Mouse (Mus musculus) midbrain, embryonic 14.5 days (tissue): ENCODE measurements at regions not wholly inside any gene's neighbourhood (a gene's known extent, or its start where the extent isn't known, plus 50 kb on each side); places are given as distances from the start of the nearest gene placed in this dataset.

Experiments used
- ATAC-seq: fragments of 200-750 bp; cut with Nextera tagmentation; 2 replicates; pipeline ENCODE4 v1.8.0; 2017; ENCODE audit warnings: moderate number of reproducible peaks, moderate library complexity; ENCODE audit not compliant: low FRiP score, low TSS enrichment
- DNase-seq: peaks from one replicate; pipeline ENCODE4 v3.0.0-alpha.2; 2015
- H3K27ac ChIP-seq: fragments of 300-500 bp; sonication (generic); replicated peaks from 2 replicates; pipeline ENCODE4 v1.5.1; 2014; ENCODE audit warnings: mild to moderate bottlenecking, low read depth, low read length, moderate library complexity
- H3K27me3 ChIP-seq: fragments of 300-500 bp; sonication (generic); 2 replicates; pipeline ENCODE4 v1.6.1; 2014; ENCODE audit warnings: low read length, control low read depth, mixed read lengths; ENCODE audit not compliant: control insufficient read depth, insufficient read depth
- H3K36me3 ChIP-seq: fragments of 300-500 bp; sonication (generic); 2 replicates; pipeline ENCODE4 v1.6.1; 2014; ENCODE audit warnings: low read length, control low read depth; ENCODE audit not compliant: control insufficient read depth, insufficient read depth
- H3K4me1 ChIP-seq: fragments of 300-500 bp; sonication (generic); 2 replicates; pipeline ENCODE4 v1.6.1; 2014; ENCODE audit warnings: mild to moderate bottlenecking, antibody characterized with exemption, low read length, control low read depth; ENCODE audit not compliant: control insufficient read depth, insufficient read depth
- H3K4me2 ChIP-seq: fragments of 300-500 bp; sonication (generic); 2 replicates; pipeline ENCODE4 v1.6.1; 2014; ENCODE audit warnings: mild to moderate bottlenecking, low read length, moderate library complexity
- H3K4me3 ChIP-seq: fragments of 300-500 bp; sonication (generic); replicated peaks from 2 replicates; pipeline ENCODE4 v1.5.1; 2014; ENCODE audit warnings: low read depth, low read length
- H3K9ac ChIP-seq: fragments of 300-500 bp; sonication (generic); replicated peaks from 2 replicates; pipeline ENCODE4 v1.6.1; 2014; ENCODE audit warnings: mild to moderate bottlenecking, low read length, moderate library complexity
- H3K9me3 ChIP-seq: fragments of 300-500 bp; sonication (generic); 2 replicates; pipeline ENCODE4 v1.6.1; 2016; ENCODE audit warnings: low read length, control low read depth, mixed read lengths; ENCODE audit not compliant: control insufficient read depth
- WGBS: fragments of 180-500 bp; shearing (Covaris S2); extraction: QIAGEN DNeasy Blood & Tissue Kit; methylation state at CpG from one replicate; pipeline ENCODE4 v1.1.7; 2014; 5-methylcytosine and 5-hydroxymethylcytosine counted together

DNA sequence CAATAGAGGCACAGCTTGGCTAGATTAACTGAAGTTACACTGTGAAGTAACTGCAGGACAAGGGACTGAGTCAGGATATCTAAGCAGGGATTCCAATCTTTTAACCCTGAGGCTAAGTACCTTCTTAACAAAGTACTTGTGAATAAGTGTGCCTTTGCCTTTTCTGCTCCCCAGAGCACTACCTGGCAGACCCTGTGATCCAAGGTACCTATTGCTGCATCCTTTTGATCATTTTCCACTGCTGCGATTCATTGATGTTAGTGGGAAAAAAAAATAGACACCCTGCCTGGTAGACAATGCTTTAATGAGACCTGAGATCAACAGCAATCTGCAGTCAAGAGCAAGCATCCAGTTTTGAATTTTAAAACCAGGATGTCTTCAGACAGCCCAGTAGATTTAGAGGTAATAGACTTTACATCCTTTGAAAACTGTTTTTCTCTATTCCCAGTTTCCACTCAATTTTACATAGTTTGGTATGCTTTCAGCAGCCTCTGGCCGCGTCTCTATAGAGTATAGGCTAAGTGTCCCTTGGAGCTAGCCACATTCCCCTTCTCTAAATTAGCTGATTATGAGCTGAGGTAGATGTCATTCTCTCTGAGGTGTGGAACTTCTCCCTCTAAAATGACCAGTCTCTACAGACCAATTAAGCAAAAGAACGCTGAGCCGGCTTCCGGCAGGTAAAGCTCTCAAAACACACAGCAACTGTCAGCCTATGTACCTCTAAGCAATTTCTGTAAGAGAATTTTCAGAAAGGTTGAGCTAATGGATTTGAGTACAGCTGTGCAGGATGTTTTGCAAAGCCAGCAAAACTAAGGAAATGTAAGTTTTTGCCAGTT is 653.0 kb upstream of the G6pd2 start:
- Histone ChIP-seq H3K4me3 (no peak overlapping the region), H3K4me1 (no peaks in the 10 kb centered on the region), H3K9ac (no peak overlapping the region), H3K4me2 (peak overlapping the region; percentile 13; the same call in 1 of the 2 replicates), H3K9me3 (no peaks in the 10 kb centered on the region), H3K36me3 (no peaks in the 10 kb centered on the region), H3K27me3 (no peaks in the 10 kb centered on the region), H3K27ac (no peak overlapping the region)
- ATAC-seq, result peak; percentile 46; the same call in 1 of the 2 replicates
- WGBS, result 62% methylated on average over 6 of the region's 6 CpGs
- peak; percentile 37 for DNase-seq

DNA sequence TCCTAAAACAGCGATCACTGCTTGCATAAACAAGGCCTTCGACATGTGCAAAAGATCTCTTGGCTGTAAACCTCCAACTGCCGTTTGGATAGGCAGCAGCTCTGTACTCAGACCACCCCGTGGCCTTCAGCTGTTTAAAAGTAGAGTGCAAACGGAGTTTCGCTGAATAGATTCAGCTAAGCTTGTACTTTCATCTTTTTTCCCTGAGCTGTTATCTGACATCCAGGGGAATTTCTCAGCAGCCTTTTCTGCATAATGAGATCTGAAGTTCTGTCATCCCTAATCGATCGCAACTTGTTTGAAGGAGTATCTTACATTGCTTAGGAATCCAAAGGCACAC is 652.4 kb upstream of the G6pd2 start:
- Histone ChIP-seq H3K27ac (no peak overlapping the region), H3K4me3 (no peak overlapping the region), H3K4me2 (no peak overlapping the region), H3K27me3 (no peaks in the 10 kb centered on the region), H3K9ac (no peak overlapping the region), H3K4me1 (no peaks in the 10 kb centered on the region), H3K9me3 (no peaks in the 10 kb centered on the region), H3K36me3 (no peaks in the 10 kb centered on the region)
- 43% methylated on average over 8 of the region's 8 CpGs for WGBS
- ATAC-seq, result peak; percentile 60; the same call in 1 of the 2 replicates
- DNase-seq, result peak; percentile 65
